Mouse (Mus musculus): Measurements from ENCODE around the gene Klhl9.

- no peak for TF ChIP-seq CTCF (IDR thresholded peaks at IDR 0.05; ENCODE audit: low read depth, low read length)
- TF ChIP-seq POLR2A (IDR thresholded peaks at IDR 0.05; ENCODE audit: borderline replicate concordance, low read depth, low read length), result no peak
These were observed 4.5 kb upstream of the Klhl9 start for GRCm38 (mm10) chr4:88726727-88727126.

All from bone marrow macrophage, adult 2 months (primary cell).